11 mouse cellular contexts compared by ENCODE assay signal in genomic region chr2:164886617-164887016, GRCm38 (mm10).
"Had no signal": no experiment of that assay in that cellular context is flagged by ENCODE, and none has a peak within 500 bp of the region (broad histone marks: within the 10 kb centered on the region; RNA-seq: fewer than 3 reads in every experiment).

No protein-coding gene starts in this region.

- H3K9me3 ChIP-seq: kidney, embryonic 15.5 days; limb, embryonic 15.5 days; liver, embryonic 13.5 days; lung, embryonic 15.5 days; megakaryocyte, embryonic 14.5 days; midbrain, embryonic 15.5 days had no signal

- H3K27ac ChIP-seq: kidney, embryonic 15.5 days; liver, embryonic 13.5 days; macrophage; midbrain, embryonic 15.5 days; stomach, postnatal 0 days had no signal

- H3K27me3 ChIP-seq: kidney, embryonic 15.5 days; limb, embryonic 15.5 days; liver, embryonic 13.5 days; lung, embryonic 15.5 days; megakaryocyte, embryonic 14.5 days; midbrain, embryonic 15.5 days had no signal

- ATAC-seq: intestine, embryonic 16.5 days; liver, postnatal 0 days; midbrain, embryonic 15.5 days had no signal

- DNase-seq: liver, embryonic 13.5 days; liver, postnatal 0 days; thymus, postnatal 4 days had no signal

- H3K4me2 ChIP-seq: kidney, embryonic 15.5 days; limb, embryonic 15.5 days; liver, embryonic 13.5 days; lung, embryonic 15.5 days; midbrain, embryonic 15.5 days had no signal

- H3K9ac ChIP-seq: kidney, embryonic 15.5 days; limb, embryonic 15.5 days; liver, embryonic 13.5 days; liver, postnatal 0 days; midbrain, embryonic 15.5 days had no signal

- H3K4me3 ChIP-seq: kidney, embryonic 15.5 days; limb, embryonic 15.5 days; liver, embryonic 13.5 days; lung, embryonic 15.5 days; megakaryocyte, embryonic 14.5 days; midbrain, embryonic 15.5 days had no signal
